Mouse (Mus musculus) small intestine, adult 2 months (tissue): ENCODE measurements around the gene Lhcgr. TPM values are rescaled to one million over a fixed set of nuclear protein-coding genes. Genes with fewer than 3 reads are reported as not detected.
"Not testable (repeated sequence)": the region's sequence is repeated elsewhere in the genome, so short reads cannot be mapped to it uniquely, and the experiment has no call there.

ENCODE experiments used
- H3K27ac ChIP-seq: fragments of 200-500 bp; 2 replicates; pipeline ENCODE4 v1.5.1; 2012; ENCODE audit warnings: low read depth, low read length, control low read depth, inconsistent platforms; ENCODE audit not compliant: insufficient read depth
- H3K27me3 ChIP-seq: fragments of 200-500 bp; 2 replicates; pipeline ENCODE4 v1.6.1; 2012; ENCODE audit warnings: mild to moderate bottlenecking, moderate library complexity, low read length, inconsistent platforms; ENCODE audit not compliant: control insufficient read depth, insufficient read depth
- H3K36me3 ChIP-seq: fragments of 200-500 bp; 2 replicates; pipeline ENCODE4 v1.6.1; 2012; ENCODE audit warnings: mild to moderate bottlenecking, low read length, control low read depth, inconsistent platforms; ENCODE audit not compliant: control insufficient read depth, insufficient read depth
- H3K4me1 ChIP-seq: fragments of 200-500 bp; 2 replicates; pipeline ENCODE4 v1.6.1; 2012; ENCODE audit warnings: low read length, inconsistent platforms, mixed read lengths; ENCODE audit not compliant: control insufficient read depth, insufficient read depth, insufficient read length
- H3K4me3 ChIP-seq: fragments of 200-500 bp; 2 replicates; pipeline ENCODE4 v1.5.1; 2012; ENCODE audit warnings: low read depth, mild to moderate bottlenecking, control low read depth, inconsistent platforms, low read length, moderate library complexity
- CTCF ChIP-seq: fragments of 200-500 bp; IDR thresholded peaks from 2 replicates; pipeline ENCODE4 v1.5.1; 2012; ENCODE audit warnings: low read depth, mild to moderate bottlenecking, control low read depth, inconsistent platforms, low read length, moderate library complexity, mixed read lengths; ENCODE audit not compliant: insufficient replicate concordance, insufficient read length; ENCODE audit errors: extremely low read depth
- POLR2A ChIP-seq: fragments of 200-500 bp; IDR thresholded peaks from 2 replicates; pipeline ENCODE4 v1.6.1; 2012; ENCODE audit warnings: low read depth, mild to moderate bottlenecking, control low read depth, inconsistent platforms, low read length, moderate library complexity
- WGBS: fragments of 180-500 bp; shearing (Covaris S2); methylation state at CpG from one replicate; pipeline ENCODE4 v1.1.7; 2018; 5-methylcytosine and 5-hydroxymethylcytosine counted together
- polyA plus RNA-seq: library from polyadenylated mRNA; depleted of rRNA; stranded (reverse); fragments of >200 nt; gene quantifications from 2 replicates; pipeline ENCODE4 v1.2.3, GENCODE M21; 2012; rRNA removed

Lhcgr gene
- not detected in 2 replicates for polyA plus RNA-seq

DNA sequence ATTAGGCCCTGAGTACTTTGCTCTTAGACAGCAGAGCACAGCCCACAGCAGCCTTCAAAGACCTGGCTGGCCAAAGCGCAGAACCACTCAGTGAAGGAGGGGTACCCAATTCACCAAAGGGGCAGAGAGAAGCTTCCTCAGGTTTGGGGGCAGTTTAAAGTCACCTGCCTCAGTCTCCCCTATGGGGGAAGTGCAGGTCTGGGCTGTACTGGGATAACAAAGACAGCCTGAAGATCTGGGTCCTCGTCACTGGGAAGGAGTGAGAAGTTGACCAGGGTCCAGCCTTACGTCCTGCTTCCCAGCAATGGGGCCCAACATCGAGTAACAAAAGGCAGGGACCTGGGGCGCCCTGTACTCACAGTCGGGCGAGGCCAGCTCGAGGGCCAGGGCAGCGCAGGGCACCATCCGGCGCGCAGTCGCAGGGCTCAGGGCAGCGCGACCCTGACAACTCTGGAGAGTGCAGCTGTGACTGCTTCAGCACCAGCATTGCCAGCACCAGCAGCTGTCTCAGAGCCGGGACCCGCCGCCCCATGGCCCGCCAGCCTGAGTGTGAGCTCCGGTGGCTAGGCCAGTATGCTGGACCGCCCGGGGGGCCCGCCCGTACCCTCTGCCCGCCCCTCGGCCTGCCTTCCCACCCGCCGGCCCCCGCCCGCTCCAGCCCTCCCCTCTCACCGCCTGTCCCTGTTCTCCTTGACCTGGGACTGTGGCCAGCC, at the start of gene Lhcgr:
Gene Lhcgr (minus strand): TSS at position 551 of the 713 bp plus-strand sequence.
- no peak for TF ChIP-seq CTCF
- no peak for TF ChIP-seq POLR2A
- Histone ChIP-seq H3K27ac (no peak within 1 kb of the TSS), H3K4me3 (no peak within 1 kb of the TSS), H3K4me1 (no peaks in the 10 kb centered on the region), H3K36me3 (no peaks in the 10 kb centered on the region), H3K27me3 (no peaks in the 10 kb centered on the region)
- 29% methylated on average over 31 of the region's 31 CpGs for WGBS

DNA sequence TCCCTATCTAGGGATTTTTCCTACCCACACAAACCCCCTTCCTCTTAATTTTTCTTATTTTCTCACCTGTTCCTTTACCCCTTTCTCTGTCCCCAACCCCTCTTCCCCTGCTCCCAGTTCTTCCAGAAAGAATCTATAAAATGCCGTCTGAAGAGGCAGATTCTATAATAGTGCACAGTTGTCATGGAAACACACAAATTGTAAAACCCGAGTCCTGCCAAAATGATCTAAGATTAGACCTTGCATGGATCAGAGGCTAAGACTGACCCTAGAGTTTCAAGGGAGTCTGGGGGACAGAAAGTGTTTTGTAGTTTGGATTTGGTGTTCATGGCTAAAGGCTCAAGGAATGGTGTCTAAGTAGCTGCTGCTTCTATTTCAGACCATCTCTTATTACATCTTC, 25.8 kb upstream of the Lhcgr start:
- WGBS: 36% methylated on average over 2 of the region's 2 CpGs
- no peak overlapping the region for H3K4me3 ChIP-seq
- no peak for TF ChIP-seq CTCF
- TF ChIP-seq POLR2A: no peak

DNA sequence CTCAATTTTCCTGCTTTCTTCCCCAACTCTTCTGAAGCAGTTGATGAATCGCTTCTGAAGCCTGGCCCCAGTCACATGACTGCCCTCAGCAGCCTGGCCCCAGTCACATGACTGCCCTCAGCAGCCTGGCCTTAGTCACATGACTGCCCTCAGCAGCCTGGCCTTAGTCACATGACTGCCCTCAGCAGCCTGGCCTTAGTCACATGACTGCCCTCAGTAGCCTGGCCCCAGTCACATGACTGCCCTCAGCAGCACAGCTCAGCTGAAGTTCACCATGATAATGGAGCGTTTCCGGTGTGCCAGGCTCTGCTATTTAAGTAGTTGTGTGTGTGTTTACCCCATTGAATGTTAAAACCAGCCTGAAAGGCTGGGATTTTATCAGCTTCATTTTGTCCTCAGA, 21.2 kb upstream of the Lhcgr start:
- not testable (repeated sequence) for H3K4me3 ChIP-seq, H3K36me3 ChIP-seq, H3K27me3 ChIP-seq, H3K4me1 ChIP-seq, H3K27ac ChIP-seq
- 89% methylated on average over 3 of the region's 3 CpGs for WGBS

More for the DNA sequence above, 25.8 kb upstream of the Lhcgr start:
- Histone ChIP-seq H3K36me3 (no peaks in the 10 kb centered on the region), H3K27ac (no peak overlapping the region), H3K4me1 (no peaks in the 10 kb centered on the region), H3K27me3 (no peaks in the 10 kb centered on the region)

DNA sequence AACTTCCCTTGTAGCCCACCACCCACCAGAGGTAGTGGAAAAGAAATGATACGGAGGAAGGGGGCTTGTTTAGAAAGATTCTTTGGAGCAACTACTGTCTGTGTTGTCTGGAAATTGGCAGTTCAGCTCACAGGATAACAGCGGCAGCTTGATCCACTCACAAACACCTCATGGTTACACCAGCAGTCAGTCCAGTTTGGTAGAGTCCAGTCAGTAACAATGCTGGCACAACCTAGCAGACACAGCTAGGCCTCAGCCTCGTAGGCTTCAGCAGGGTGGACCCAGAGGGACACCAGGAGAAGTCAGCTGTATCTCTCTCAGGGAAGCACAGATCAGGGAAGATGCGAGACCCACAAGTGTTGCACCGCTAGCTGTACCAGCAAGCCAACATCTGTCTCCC, 19.0 kb upstream of the Lhcgr start:
- TF ChIP-seq CTCF (no peak), POLR2A (no peak)
- no peaks in the 10 kb centered on the region for H3K36me3 ChIP-seq
- 86% methylated on average over 5 of the region's 5 CpGs for WGBS

DNA sequence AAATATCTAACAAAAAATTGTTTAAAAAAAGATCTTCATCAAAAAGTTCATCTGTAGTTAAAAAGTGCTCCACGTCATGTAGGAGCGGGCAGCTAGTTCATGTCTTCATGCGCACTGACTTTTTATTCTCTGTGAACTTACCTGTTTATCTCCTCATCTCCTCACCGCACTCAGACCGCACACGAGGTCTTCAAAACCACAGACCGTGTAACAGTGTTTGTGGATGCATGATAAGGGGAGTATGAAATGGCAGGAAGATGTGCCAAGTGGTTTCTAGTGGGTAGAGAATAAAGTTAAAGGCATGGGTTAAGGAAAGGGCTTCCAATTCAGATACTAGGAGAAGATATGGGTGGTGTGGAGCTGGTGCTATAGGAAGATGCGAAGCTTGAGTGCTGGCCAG, 14.6 kb upstream of the Lhcgr start:
- 87% methylated on average over 8 of the region's 8 CpGs for WGBS
- Histone ChIP-seq H3K4me3 (no peak overlapping the region), H3K27me3 (no peaks in the 10 kb centered on the region), H3K36me3 (no peaks in the 10 kb centered on the region), H3K4me1 (no peaks in the 10 kb centered on the region), H3K27ac (no peak overlapping the region)
- TF ChIP-seq CTCF (no peak), POLR2A (no peak)

More for the DNA sequence above, 19.0 kb upstream of the Lhcgr start:
- Histone ChIP-seq H3K4me1 (no peaks in the 10 kb centered on the region), H3K27ac (no peak overlapping the region), H3K4me3 (no peak overlapping the region), H3K27me3 (no peaks in the 10 kb centered on the region)

DNA sequence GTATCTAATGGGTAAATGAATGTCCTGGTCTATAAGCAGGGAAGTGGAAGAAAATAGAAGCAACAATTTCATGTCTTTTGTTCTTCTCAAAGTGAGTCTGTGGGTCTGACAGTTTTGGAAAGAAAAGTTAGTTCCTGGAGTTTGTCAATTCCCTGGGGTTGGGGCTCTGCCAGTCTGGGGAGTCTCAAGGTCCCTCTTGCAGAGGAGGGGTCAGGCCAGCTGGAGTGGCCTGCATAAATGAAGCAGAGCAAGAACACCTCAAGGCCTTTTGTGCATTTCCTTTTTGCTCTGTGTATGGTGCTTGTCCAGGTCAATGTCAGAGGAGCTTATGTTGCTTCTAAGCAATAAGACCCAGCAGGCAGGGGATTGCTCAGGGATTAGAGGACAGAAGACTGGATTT, 11.7 kb upstream of the Lhcgr start:
- Histone ChIP-seq H3K4me3 (no peak overlapping the region), H3K27me3 (no peaks in the 10 kb centered on the region), H3K36me3 (no peaks in the 10 kb centered on the region), H3K27ac (no peak overlapping the region), H3K4me1 (no peaks in the 10 kb centered on the region)
- TF ChIP-seq CTCF: no peak
- no peak for TF ChIP-seq POLR2A

DNA sequence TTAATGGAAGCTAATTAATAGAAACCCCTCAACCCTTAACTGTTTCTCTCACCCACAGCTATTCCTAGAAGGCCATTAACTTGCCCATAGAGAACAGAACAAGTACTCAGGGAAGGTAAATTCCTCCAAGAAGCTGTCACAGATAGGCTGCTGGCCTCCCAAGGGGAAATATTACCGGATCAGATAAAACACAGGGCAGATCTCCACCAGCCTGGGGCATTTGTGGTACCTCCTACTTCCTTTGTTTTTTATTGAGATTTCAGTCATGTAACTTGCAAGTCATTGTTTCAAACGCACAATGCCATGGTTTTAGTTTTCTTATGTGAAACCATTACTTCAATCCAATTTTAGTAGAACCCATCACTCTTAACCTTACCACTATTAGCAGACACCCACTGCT, 1.1 kb downstream of the Lhcgr start:
- no peak for TF ChIP-seq POLR2A
- no peak for TF ChIP-seq CTCF
- 73% methylated on average over 2 of the region's 2 CpGs for WGBS
- Histone ChIP-seq H3K36me3 (no peaks in the 10 kb centered on the region), H3K27ac (no peak overlapping the region), H3K27me3 (no peaks in the 10 kb centered on the region), H3K4me3 (no peak overlapping the region), H3K4me1 (no peaks in the 10 kb centered on the region)

DNA sequence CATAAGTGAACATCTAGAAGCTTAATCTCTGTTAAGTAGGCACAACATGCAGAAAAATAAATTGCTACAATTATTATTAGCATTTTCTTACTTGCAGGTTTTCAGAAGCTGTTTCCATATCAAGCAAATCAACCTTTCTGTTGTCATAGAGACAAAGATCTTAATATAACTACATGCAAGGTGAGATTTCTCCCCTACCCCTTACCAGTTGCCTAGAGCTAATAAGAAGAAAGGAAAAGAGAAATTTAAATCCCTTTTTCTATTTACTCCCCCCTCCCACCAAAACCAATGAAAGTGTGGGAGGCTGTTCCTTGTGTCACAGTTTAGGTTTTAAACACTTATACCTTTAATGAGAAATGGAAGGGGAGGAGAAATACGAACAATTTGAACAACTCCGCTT, 3.4 kb downstream of the Lhcgr start:
- Histone ChIP-seq H3K4me3 (no peak overlapping the region), H3K36me3 (no peaks in the 10 kb centered on the region), H3K4me1 (no peaks in the 10 kb centered on the region), H3K27me3 (no peaks in the 10 kb centered on the region), H3K27ac (no peak overlapping the region)
- WGBS: 82% methylated on average over 2 of the region's 2 CpGs
- TF ChIP-seq POLR2A (no peak), CTCF (no peak)
